Mouse (Mus musculus) embryonic facial prominence, embryonic 11.5 days (tissue): Measurements from ENCODE around the gene Kcnk6. TPM values are rescaled to one million over a fixed set of nuclear protein-coding genes. Genes with fewer than 3 reads are reported as not detected.
"Not testable (repeated sequence)": the region's sequence is repeated elsewhere in the genome, so short reads cannot be mapped to it uniquely, and the experiment has no call there.

Experiments used
- ATAC-seq: fragments of 200-750 bp; cut with Nextera tagmentation; replicated peaks from 2 replicates; pipeline ENCODE4 v1.8.0; 2017; ENCODE audit warnings: low read depth; ENCODE audit not compliant: insufficient number of reproducible peaks, low FRiP score, low TSS enrichment
- DNase-seq: peaks from one replicate; pipeline ENCODE4 v3.0.0-alpha.2; 2015; ENCODE audit warnings: low spot score
- H3K27ac ChIP-seq: fragments of 300-500 bp; sonication (generic); replicated peaks from 2 replicates; pipeline ENCODE4 v1.5.1; 2014; ENCODE audit warnings: mild to moderate bottlenecking, low read depth, low read length, control low read depth
- H3K27me3 ChIP-seq: fragments of 300-500 bp; sonication (generic); 2 replicates; pipeline ENCODE4 v1.6.1; 2014; ENCODE audit warnings: mild to moderate bottlenecking, low read length, moderate library complexity, mixed read lengths; ENCODE audit not compliant: control insufficient read depth, insufficient read depth
- H3K36me3 ChIP-seq: fragments of 300-500 bp; sonication (generic); replicated peaks from 2 replicates; pipeline ENCODE4 v1.6.1; 2014; ENCODE audit warnings: low read depth, mild to moderate bottlenecking, low read length, moderate library complexity, mixed read lengths; ENCODE audit not compliant: control insufficient read depth, insufficient read depth
- H3K4me1 ChIP-seq: fragments of 300-500 bp; sonication (generic); 2 replicates; pipeline ENCODE4 v1.6.1; 2014; ENCODE audit warnings: low read length, mixed read lengths; ENCODE audit not compliant: control insufficient read depth, insufficient read depth
- H3K4me2 ChIP-seq: fragments of 300-500 bp; sonication (generic); 2 replicates; pipeline ENCODE4 v1.6.1; 2014; ENCODE audit warnings: low read depth, mild to moderate bottlenecking, control low read depth, low read length, moderate library complexity
- H3K4me3 ChIP-seq: fragments of 300-500 bp; sonication (generic); 2 replicates; pipeline ENCODE4 v1.5.1; 2014; ENCODE audit warnings: low read depth, low read length, control low read depth
- H3K9ac ChIP-seq: fragments of 300-500 bp; sonication (generic); replicated peaks from 2 replicates; pipeline ENCODE4 v1.6.1; 2014; ENCODE audit warnings: mild to moderate bottlenecking, control low read depth, low read length
- H3K9me3 ChIP-seq: fragments of 300-500 bp; sonication (generic); replicated peaks from 2 replicates; pipeline ENCODE4 v1.6.1; 2016; ENCODE audit warnings: mild to moderate bottlenecking, low read length, inconsistent platforms, mixed read lengths; ENCODE audit not compliant: control insufficient read depth
- WGBS: fragments of 180-500 bp; shearing (Covaris S2); extraction: QIAGEN DNeasy Blood & Tissue Kit; methylation state at CpG from one replicate; pipeline ENCODE4 v1.1.7; 2014; 5-methylcytosine and 5-hydroxymethylcytosine counted together
- polyA plus RNA-seq: library from polyadenylated mRNA; unstranded; fragments of >200 nt; fragmentation: Nextera tagmentation; extraction: Ambion mirVana; gene quantifications from 2 replicates; pipeline ENCODE4 v1.2.1, GENCODE M21; 2014

Kcnk6 gene
- polyA plus RNA-seq, 1 experiment from 2014 or later = 0.45 TPM

- H3K9ac ChIP-seq = no peak overlapping the region
- no peaks in the 10 kb centered on the region; the same call in 1 of the 2 replicates for H3K27me3 ChIP-seq
- H3K4me3 ChIP-seq = peak overlapping the region; percentile 22
- H3K4me2 ChIP-seq = no peak overlapping the region
- 14% methylated on average over 26 of the region's 26 CpGs for WGBS
- DNase-seq (no peak), ATAC-seq (no peak)
- H3K27ac ChIP-seq = no peak overlapping the region
- no peaks in the 10 kb centered on the region for H3K36me3 ChIP-seq
- no peaks in the 10 kb centered on the region for H3K9me3 ChIP-seq
- H3K4me1 ChIP-seq = no peaks in the 10 kb centered on the region
Observed at GRCm38 (mm10) chr7:29212199-29212765, 20.0 kb downstream of the Kcnk6 start.

- Histone ChIP-seq H3K27ac (no peak overlapping the region), H3K4me2 (peak overlapping the region; percentile 37), H3K9me3 (no peaks in the 10 kb centered on the region), H3K4me1 (no peaks in the 10 kb centered on the region), H3K4me3 (peak overlapping the region; percentile 22), H3K36me3 (no peaks in the 10 kb centered on the region), H3K27me3 (no peaks in the 10 kb centered on the region; the same call in 1 of the 2 replicates), H3K9ac (no peak overlapping the region)
- 5% methylated on average over 34 of the region's 34 CpGs for WGBS
- ATAC-seq = peak; percentile 42; the same call in 1 of the 2 replicates
- peak; percentile 81 for DNase-seq
Observed at GRCm38 (mm10) chr7:29211415-29212198, 20.7 kb downstream of the Kcnk6 start.

- Histone ChIP-seq H3K4me2 (peak overlapping the region; percentile 37), H3K4me3 (peak overlapping the region; percentile 22; the same call in 1 of the 2 replicates)
- H3K9ac ChIP-seq, H3K36me3 ChIP-seq, H3K27me3 ChIP-seq, H3K27ac ChIP-seq, H3K4me1 ChIP-seq, ATAC-seq, H3K9me3 ChIP-seq, DNase-seq: not testable (repeated sequence)
- 25% methylated on average over 15 of the region's 15 CpGs for WGBS
Observed at GRCm38 (mm10) chr7:29211013-29211412, 21.3 kb downstream of the Kcnk6 start.

GRCm38 (mm10) chr7:29202577-29202976, 29.7 kb downstream of the Kcnk6 start:
- H3K4me3 ChIP-seq = no peak overlapping the region
- H3K9me3 ChIP-seq = no peaks in the 10 kb centered on the region
- no peak for DNase-seq
- no peak overlapping the region for H3K9ac ChIP-seq
- H3K4me2 ChIP-seq = no peak overlapping the region
- no peaks in the 10 kb centered on the region for H3K36me3 ChIP-seq
- no peaks in the 10 kb centered on the region for H3K4me1 ChIP-seq
- 80% methylated on average over 6 of the region's 6 CpGs for WGBS
- no peak overlapping the region for H3K27ac ChIP-seq
- no peaks in the 10 kb centered on the region for H3K27me3 ChIP-seq
- no peak for ATAC-seq

- H3K27me3 ChIP-seq, H3K27ac ChIP-seq, H3K9ac ChIP-seq, ATAC-seq, H3K36me3 ChIP-seq, H3K4me1 ChIP-seq, H3K4me3 ChIP-seq, H3K4me2 ChIP-seq, DNase-seq, H3K9me3 ChIP-seq: not testable (repeated sequence)
- WGBS = 100% methylated on average over 1 of the region's 1 CpGs
Observed at GRCm38 (mm10) chr7:29194230-29194629, 38.1 kb downstream of the Kcnk6 start.

- not testable (repeated sequence) for DNase-seq, H3K36me3 ChIP-seq, H3K27ac ChIP-seq, H3K27me3 ChIP-seq, H3K4me3 ChIP-seq, H3K9me3 ChIP-seq, ATAC-seq, H3K4me2 ChIP-seq, H3K4me1 ChIP-seq, H3K9ac ChIP-seq
- WGBS = 82% methylated on average over 4 of the region's 4 CpGs
Observed at GRCm38 (mm10) chr7:29181323-29181722, 51.0 kb downstream of the Kcnk6 start.

GRCm38 (mm10) chr7:29180854-29181236, 51.5 kb downstream of the Kcnk6 start:
- no peak overlapping the region for H3K9ac ChIP-seq
- peak overlapping the region; percentile 11; the same call in 1 of the 2 replicates for H3K4me2 ChIP-seq
- WGBS = 47% methylated on average over 5 of the region's 5 CpGs
- H3K4me3 ChIP-seq = peak overlapping the region; percentile 72
- no peaks in the 10 kb centered on the region; the same call in 1 of the 2 replicates for H3K4me1 ChIP-seq
- no peaks in the 10 kb centered on the region for H3K9me3 ChIP-seq
- DNase-seq = no peak
- H3K36me3 ChIP-seq = peaks cover 3% of the 10 kb centered on the region
- no peaks in the 10 kb centered on the region for H3K27me3 ChIP-seq
- ATAC-seq = no peak
- no peak overlapping the region for H3K27ac ChIP-seq
